ENCODE assay signal across 11 mouse cellular contexts in genomic region chrX:56651738-56652137, GRCm38 (mm10). TPM values are rescaled to one million over a fixed set of nuclear protein-coding genes. Genes with fewer than 3 reads are reported as not detected.
DNase-seq lines count a peak whose midpoint lies in the region; ATAC-seq lines count a peak whose summit lies in the region.
"Had no signal": no experiment of that assay in that cellular context is flagged by ENCODE, and none has a peak within 500 bp of the region (broad histone marks: within the 10 kb centered on the region; RNA-seq: fewer than 3 reads in every experiment).

No protein-coding gene starts in this region.

- no peaks in the 10 kb centered on the region for H3K27me3 ChIP-seq in intestine, embryonic 16.5 days (replicated peaks; ENCODE audit: control insufficient read depth, insufficient read depth, low read length)
- no peaks in the 10 kb centered on the region for H3K27me3 ChIP-seq in intestine, embryonic 15.5 days (replicated peaks)
- H3K27me3 ChIP-seq in limb, embryonic 10.5 days (ENCODE audit: low read depth, poor library complexity, severe bottlenecking): no peaks in the 10 kb centered on the region
- H3K27me3 ChIP-seq: neural tube, embryonic 12.5 days had no signal

- no peaks in the 10 kb centered on the region for H3K9me3 ChIP-seq in intestine, embryonic 16.5 days (ENCODE audit: control insufficient read depth, low read length)
- no peaks in the 10 kb centered on the region for H3K9me3 ChIP-seq in intestine, embryonic 15.5 days
- no peaks in the 10 kb centered on the region for H3K9me3 ChIP-seq in limb, embryonic 10.5 days (replicated peaks)
- H3K9me3 ChIP-seq: neural tube, embryonic 12.5 days had no signal

- ATAC-seq in intestine, embryonic 16.5 days: peak; percentile 55; the same call in 1 of the 2 replicates
- no peak for ATAC-seq in intestine, embryonic 15.5 days
- ATAC-seq: liver, postnatal 0 days had no signal

- no peak overlapping the region for H3K4me2 ChIP-seq in intestine, embryonic 16.5 days (ENCODE audit: low read depth, low read length)
- no peak overlapping the region for H3K4me2 ChIP-seq in intestine, embryonic 15.5 days (replicated peaks)
- H3K4me2 ChIP-seq: neural tube, embryonic 12.5 days had no signal

- no peaks in the 10 kb centered on the region for H3K36me3 ChIP-seq in intestine, embryonic 16.5 days (ENCODE audit: control insufficient read depth, insufficient read depth, low read length)
- H3K36me3 ChIP-seq in intestine, embryonic 15.5 days: no peaks in the 10 kb centered on the region
- H3K36me3 ChIP-seq in limb, embryonic 10.5 days: no peaks in the 10 kb centered on the region
- H3K36me3 ChIP-seq: neural tube, embryonic 12.5 days had no signal

- no peak overlapping the region for H3K4me3 ChIP-seq in intestine, embryonic 16.5 days (ENCODE audit: low read length)
- no peak overlapping the region for H3K4me3 ChIP-seq in intestine, embryonic 15.5 days (replicated peaks)
- no peak overlapping the region for H3K4me3 ChIP-seq in limb, embryonic 10.5 days
- H3K4me3 ChIP-seq: neural tube, embryonic 12.5 days had no signal

- intact Hi-C loops in heart, postnatal 36 days (cut with DNase I): loop anchor here (1.0 to 2.0 kb wide), 2 partner anchors 80 to 103 kb away; partner anchors contain the start of gene Fhl1

- peak; percentile 71 for DNase-seq in gastrocnemius, postnatal 25 days
- DNase-seq in heart, postnatal 36 days: peak; percentile 67 to 72
- peak; percentile 77 for DNase-seq in lung, postnatal 36 days
- no peak for DNase-seq in yolk sac, embryonic 10.5 days (ENCODE audit: low spot score)
- no peak for DNase-seq in limb, embryonic 10.5 days (ENCODE audit: low spot score)
- DNase-seq in cerebellum, postnatal 14 days: no peak
- DNase-seq: cerebellum, postnatal 36 days; liver, postnatal 0 days had no signal

- H3K27ac ChIP-seq in intestine, embryonic 16.5 days (ENCODE audit: low read length): no peak overlapping the region
- no peak overlapping the region for H3K27ac ChIP-seq in intestine, embryonic 15.5 days
- H3K27ac ChIP-seq in limb, embryonic 10.5 days: no peak overlapping the region
- H3K27ac ChIP-seq: neural tube, embryonic 12.5 days had no signal

- 61% methylated on average over 7 of the region's 7 CpGs for WGBS in intestine, embryonic 16.5 days
- WGBS in intestine, embryonic 15.5 days: 66% methylated on average over 7 of the region's 7 CpGs
- 79% methylated on average over 7 of the region's 7 CpGs for WGBS in limb, embryonic 10.5 days

- no peaks in the 10 kb centered on the region for H3K4me1 ChIP-seq in intestine, embryonic 16.5 days (ENCODE audit: control insufficient read depth, insufficient read depth, low read length)
- H3K4me1 ChIP-seq in intestine, embryonic 15.5 days (replicated peaks): no peaks in the 10 kb centered on the region
- no peaks in the 10 kb centered on the region for H3K4me1 ChIP-seq in limb, embryonic 10.5 days
- H3K4me1 ChIP-seq: neural tube, embryonic 12.5 days had no signal

- H3K9ac ChIP-seq in intestine, embryonic 16.5 days (ENCODE audit: low read depth, low read length): no peak overlapping the region
- H3K9ac ChIP-seq in intestine, embryonic 15.5 days: no peak overlapping the region
- H3K9ac ChIP-seq: liver, postnatal 0 days; neural tube, embryonic 12.5 days had no signal

RNA-seq across cellular contexts. Expression of gene Slc9a6, which starts 42.2 kb away (rescaled TPM):
- polyA plus RNA-seq in intestine, embryonic 16.5 days (2015; fragmentation: Nextera tagmentation; extraction: Ambion mirVana): 10.4 and 11.0 TPM in 2 replicates
- polyA plus RNA-seq in intestine, embryonic 15.5 days (2015; fragmentation: Nextera tagmentation; extraction: Ambion mirVana): 9.4 and 11.3 TPM in 2 replicates
- total RNA-seq in gastrocnemius, postnatal 25 days (2021): 10 to 100 TPM; 23.4 to 25.3 TPM
- total RNA-seq in heart, postnatal 36 days (2021): 10 to 100 TPM; 19.9 to 23.1 TPM
- polyA plus RNA-seq in limb, embryonic 10.5 days (2016; fragmentation: Nextera tagmentation; extraction: Ambion mirVana): 7.5 and 10.6 TPM in 2 replicates

RNA-seq across cellular contexts. Expression of gene Mmgt1, which starts 53.9 kb away (rescaled TPM):
- 20.4 and 20.6 TPM in 2 replicates for polyA plus RNA-seq in intestine, embryonic 16.5 days (2015; fragmentation: Nextera tagmentation; extraction: Ambion mirVana)
- 21.4 and 24.3 TPM in 2 replicates for polyA plus RNA-seq in intestine, embryonic 15.5 days (2015; fragmentation: Nextera tagmentation; extraction: Ambion mirVana)
- 10 to 100 TPM; 22.2 to 24.3 TPM for total RNA-seq in gastrocnemius, postnatal 25 days (2021)
- total RNA-seq in heart, postnatal 36 days (2021): 10 to 100 TPM; 30.9 to 31.1 TPM
- polyA plus RNA-seq in limb, embryonic 10.5 days (2016; fragmentation: Nextera tagmentation; extraction: Ambion mirVana): 35.5 and 38.7 TPM in 2 replicates

Comparison
In these comparisons a context has a peak if more than half of its experiments do, and no peak if none do; other contexts are left out.
1. DNase-seq: peak in gastrocnemius, postnatal 25 days (single experiment), heart, postnatal 36 days (2 of 2) and lung, postnatal 36 days (single experiment); none in yolk sac, embryonic 10.5 days (single experiment), limb, embryonic 10.5 days (single experiment) and cerebellum, postnatal 14 days (0 of 2).